In genomic region chr17:13479572-13480063, GRCm38 (mm10) we compare ENCODE assay signal across 9 mouse cellular contexts.
A peak's percentile ranks its signal among the peaks of the same experiment; 100 is the strongest.
DNase-seq lines count a peak whose midpoint lies in the region; ATAC-seq and TF ChIP-seq lines count a peak whose summit lies in the region.
"Had no signal": no experiment of that assay in that cellular context is flagged by ENCODE, and none has a peak within 500 bp of the region (broad histone marks: within the 10 kb centered on the region; RNA-seq: fewer than 3 reads in every experiment).

No protein-coding gene starts in this region.

- no peak overlapping the region for H3K4me2 ChIP-seq in heart, embryonic 12.5 days
- peak overlapping the region; percentile 14; the same call in 1 of the 2 replicates for H3K4me2 ChIP-seq in forebrain, embryonic 16.5 days (ENCODE audit: low read length)

- intact Hi-C loops in heart, postnatal 10 days (cut with DNase I) = no loop called here

- no peak for TF ChIP-seq CTCF in thymus, adult 2 months (IDR thresholded peaks at IDR 0.05; ENCODE audit: borderline replicate concordance, control insufficient read depth, extremely low read depth, insufficient read depth, low read length, poor library complexity)

- peaks cover 38% of the 10 kb centered on the region for H3K4me1 ChIP-seq in heart, embryonic 12.5 days (replicated peaks)
- H3K4me1 ChIP-seq in forebrain, embryonic 16.5 days (replicated peaks; ENCODE audit: control insufficient read depth, insufficient read depth, low read length) = peaks cover 23% of the 10 kb centered on the region
- peaks cover 8% of the 10 kb centered on the region for H3K4me1 ChIP-seq in thymus, adult 2 months (replicated peaks; ENCODE audit: control insufficient read depth, insufficient read depth, low read length)

- peak overlapping the region; percentile 18; the same call in 1 of the 2 replicates for H3K9ac ChIP-seq in heart, embryonic 12.5 days
- 0 out of 2 replicates have a peak overlapping the region, but pooled peaks have one; percentile 14 for H3K9ac ChIP-seq in forebrain, embryonic 16.5 days (replicated peaks; ENCODE audit: low read depth, low read length)
- H3K9ac ChIP-seq: liver, embryonic 14.5 days had no signal

- no peak for TF ChIP-seq POLR2A in thymus, adult 2 months (IDR thresholded peaks at IDR 0.05; ENCODE audit: control insufficient read depth, extremely low read depth, insufficient read depth, low read length, poor library complexity)

- WGBS in heart, embryonic 12.5 days = 45% methylated on average over 11 of the region's 12 CpGs
- WGBS in forebrain, embryonic 16.5 days = 2% methylated on average over 10 of the region's 12 CpGs
- 32% methylated on average over 12 of the region's 12 CpGs for WGBS in thymus, adult 2 months

- H3K36me3 ChIP-seq in heart, embryonic 12.5 days = no peaks in the 10 kb centered on the region
- no peaks in the 10 kb centered on the region for H3K36me3 ChIP-seq in forebrain, embryonic 16.5 days (ENCODE audit: control insufficient read depth, insufficient read depth)
- H3K36me3 ChIP-seq in thymus, adult 2 months (ENCODE audit: control insufficient read depth, insufficient read depth, low read length) = no peaks in the 10 kb centered on the region

- no peaks in the 10 kb centered on the region for H3K9me3 ChIP-seq in heart, embryonic 12.5 days (replicated peaks)
- H3K9me3 ChIP-seq in forebrain, embryonic 16.5 days (ENCODE audit: control insufficient read depth, low read length) = no peaks in the 10 kb centered on the region

- DNase-seq in heart, postnatal 10 days = no peak
- peak; percentile 46 for DNase-seq in MN1 (ENCODE audit: low spot score)
- peak; percentile 15 for DNase-seq in lung, postnatal 36 days
- DNase-seq in adrenal gland, adult 18-20 months (ENCODE audit: low spot score in 2 of 2) = no peak
- DNase-seq in thymus, adult 2 months = no peak
- no peak for DNase-seq in frontal cortex, postnatal 36 days (ENCODE audit: low spot score in 2 of 2)

- no peak overlapping the region for H3K4me3 ChIP-seq in heart, embryonic 12.5 days
- H3K4me3 ChIP-seq in forebrain, embryonic 16.5 days (replicated peaks; ENCODE audit: low read length) = no peak overlapping the region
- no peak overlapping the region for H3K4me3 ChIP-seq in thymus, adult 2 months (ENCODE audit: control insufficient read depth, insufficient read depth, low read length)

- 0 out of 2 replicates have a peak overlapping the region, but pooled peaks have one; percentile 2 for H3K27ac ChIP-seq in heart, embryonic 12.5 days (ENCODE audit: poor library complexity, severe bottlenecking)
- peak overlapping the region; percentile 76 for H3K27ac ChIP-seq in forebrain, embryonic 16.5 days (ENCODE audit: low read length)
- H3K27ac ChIP-seq in thymus, adult 2 months (ENCODE audit: control insufficient read depth, insufficient read depth, low read length) = no peak overlapping the region
- H3K27ac ChIP-seq: liver, embryonic 14.5 days had no signal

- ATAC-seq in heart, embryonic 12.5 days (ENCODE audit: insufficient number of reproducible peaks, low FRiP score) = no peak
- peak; percentile 71 for ATAC-seq in forebrain, embryonic 16.5 days

- no peaks in the 10 kb centered on the region for H3K27me3 ChIP-seq in heart, embryonic 12.5 days (replicated peaks)
- no peaks in the 10 kb centered on the region for H3K27me3 ChIP-seq in forebrain, embryonic 16.5 days (replicated peaks; ENCODE audit: control insufficient read depth, insufficient read depth, low read length)
- H3K27me3 ChIP-seq in thymus, adult 2 months (ENCODE audit: control insufficient read depth, insufficient read depth, low read length) = no peaks in the 10 kb centered on the region

Comparison
In these comparisons a context has a peak if more than half of its experiments do, and no peak if none do; other contexts are left out.
1. DNase-seq: peak in MN1 (single experiment) and lung, postnatal 36 days (single experiment); none in heart, postnatal 10 days (0 of 2), adrenal gland, adult 18-20 months (0 of 2), thymus, adult 2 months (single experiment) and frontal cortex, postnatal 36 days (0 of 2).